Mouse (Mus musculus): Measurements from ENCODE around the gene Hif3a. TPM values are rescaled to one million over a fixed set of nuclear protein-coding genes. Genes with fewer than 3 reads are reported as not detected.

The Hif3a gene
- polyA plus RNA-seq, 1 experiment from 2014 or later, result 2.8 TPM

Other genes with a start within 250 kb of the Hif3a start
- 175 and 186 TPM in 2 replicates for gene Strn4, start 246.5 kb downstream of the Hif3a start, polyA plus RNA-seq (2014; fragmentation: Nextera tagmentation; extraction: Ambion mirVana)
- gene Fkrp, start 245.7 kb downstream of the Hif3a start, polyA plus RNA-seq (2014; fragmentation: Nextera tagmentation; extraction: Ambion mirVana), result 26.4 and 30.3 TPM in 2 replicates
- 4.5 and 6.7 TPM in 2 replicates for gene Prkd2, start 219.5 kb downstream of the Hif3a start, polyA plus RNA-seq (2014; fragmentation: Nextera tagmentation; extraction: Ambion mirVana)
- 3.5 and 4.4 TPM in 2 replicates for gene Dact3, start 187.1 kb downstream of the Hif3a start, polyA plus RNA-seq (2014; fragmentation: Nextera tagmentation; extraction: Ambion mirVana)
- 9.8 and 11.0 TPM in 2 replicates for gene Gng8, start 170.6 kb downstream of the Hif3a start, polyA plus RNA-seq (2014; fragmentation: Nextera tagmentation; extraction: Ambion mirVana)
- gene Ptgir, start 155.9 kb downstream of the Hif3a start, polyA plus RNA-seq (2014; fragmentation: Nextera tagmentation; extraction: Ambion mirVana), result 0.12 and 0.22 TPM in 2 replicates
- 473 and 491 TPM in 2 replicates for gene Calm3, start 138.3 kb downstream of the Hif3a start, polyA plus RNA-seq (2014; fragmentation: Nextera tagmentation; extraction: Ambion mirVana)
- gene Pnmal2, start 117.7 kb downstream of the Hif3a start, polyA plus RNA-seq (2014; fragmentation: Nextera tagmentation; extraction: Ambion mirVana), result 48.1 and 63.2 TPM in 2 replicates
- 55.5 and 61.9 TPM in 2 replicates for gene Pnmal1, start 102.7 kb downstream of the Hif3a start, polyA plus RNA-seq (2014; fragmentation: Nextera tagmentation; extraction: Ambion mirVana)
- 3.8 and 3.9 TPM in 2 replicates for gene Gm42372, start 79.3 kb downstream of the Hif3a start, polyA plus RNA-seq (2014; fragmentation: Nextera tagmentation; extraction: Ambion mirVana)
- 3.4 and 3.7 TPM in 2 replicates for gene Ccdc8, start 69.7 kb downstream of the Hif3a start, polyA plus RNA-seq (2014; fragmentation: Nextera tagmentation; extraction: Ambion mirVana)
- 112 and 115 TPM in 2 replicates for gene Ppp5c, start 34.5 kb downstream of the Hif3a start, polyA plus RNA-seq (2014; fragmentation: Nextera tagmentation; extraction: Ambion mirVana)
- gene Psg16, start 11.6 kb upstream of the Hif3a start, polyA plus RNA-seq (2014; fragmentation: Nextera tagmentation; extraction: Ambion mirVana), result 1.6 and 2.1 TPM in 2 replicates
- gene Ceacam3, start 87.9 kb upstream of the Hif3a start, polyA plus RNA-seq (2014; fragmentation: Nextera tagmentation; extraction: Ambion mirVana), result not detected in 2 replicates
- 0.04 TPM in 1 of 2 replicates, not detected in the other for gene Psg29, start 141.1 kb upstream of the Hif3a start, polyA plus RNA-seq (2014; fragmentation: Nextera tagmentation; extraction: Ambion mirVana)